Mouse (Mus musculus) stomach, postnatal 0 days (tissue): ENCODE results near the gene Plaur.

Experiments
- CTCF ChIP-seq: IDR thresholded peaks from 2 replicates; pipeline ENCODE4 v1.5.1; 2016; ENCODE audit warnings: antibody characterized with exemption, low read depth, mild to moderate bottlenecking, moderate library complexity
- EP300 ChIP-seq: optimal IDR thresholded peaks from 2 replicates; pipeline ENCODE3; 2016; ENCODE audit warnings: antibody characterized with exemption

GRCm38 (mm10) chr7:24519130-24519529, 56.8 kb downstream of the Plaur start:
- TF ChIP-seq CTCF (no peak), EP300 (no peak)
